Mouse (Mus musculus): Measurements from ENCODE around the gene Rnf5. TPM values are rescaled to one million over a fixed set of nuclear protein-coding genes. Genes with fewer than 3 reads are reported as not detected.

The Rnf5 gene
- polyA plus RNA-seq, 1 experiment from 2014 or later = 301 TPM

DNA sequence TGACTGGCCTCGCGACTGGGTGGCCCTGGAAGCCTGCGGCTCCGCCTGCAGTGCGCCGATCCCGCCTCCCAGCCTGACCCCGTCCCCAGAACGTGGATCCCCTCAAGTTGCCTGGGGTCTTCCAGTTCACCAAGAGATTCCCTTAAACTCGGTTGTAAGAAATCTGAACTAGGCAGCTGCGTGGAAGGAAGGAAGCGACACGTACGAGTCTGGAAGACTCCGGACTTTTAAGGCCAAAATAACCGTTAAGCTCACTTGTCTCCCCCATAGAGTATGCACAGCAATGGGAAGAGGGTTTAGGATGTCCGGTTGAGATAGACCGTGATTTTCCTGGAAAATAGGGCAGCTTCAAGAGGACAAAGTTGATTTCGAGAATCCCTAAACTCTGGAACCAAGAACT is 15.7 kb downstream of the Rnf5 start:
- Histone ChIP-seq H3K4me2 (peak overlapping the region; percentile 82), H3K4me1 (replicated peaks) (peaks cover 58% of the 10 kb centered on the region), H3K27ac (peak overlapping the region; percentile 100), H3K27me3 (no peaks in the 10 kb centered on the region), H3K4me3 (peak overlapping the region; percentile 69), H3K9me3 (no peaks in the 10 kb centered on the region), H3K36me3 (no peaks in the 10 kb centered on the region), H3K9ac (peak overlapping the region; percentile 92)
- WGBS = 4% methylated on average over 19 of the region's 19 CpGs
- no peak for ATAC-seq (ENCODE audit: low FRiP score)

DNA sequence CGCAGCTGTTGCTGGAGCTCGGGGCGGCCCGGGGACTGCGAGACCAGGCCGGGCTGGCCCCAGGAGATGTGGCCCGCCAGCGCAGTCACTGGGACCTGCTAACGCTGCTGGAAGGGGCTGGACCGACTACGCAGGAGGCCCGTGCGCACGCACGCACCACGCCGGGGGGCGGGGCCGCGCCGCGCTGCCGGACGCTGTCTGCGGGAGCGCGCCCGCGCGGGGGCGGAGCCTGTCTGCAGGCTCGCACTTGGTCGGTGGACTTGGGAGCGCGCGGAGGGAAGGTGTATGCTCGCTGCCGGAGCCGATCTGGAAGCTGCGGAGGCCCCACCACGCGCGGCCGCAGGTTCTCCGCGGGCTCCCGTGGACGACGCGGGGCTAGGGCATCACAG is 16.1 kb downstream of the Rnf5 start:
- H3K4me1 ChIP-seq (replicated peaks) = peaks cover 54% of the 10 kb centered on the region
- H3K4me3 ChIP-seq = peak overlapping the region; percentile 69
- H3K27me3 ChIP-seq = no peaks in the 10 kb centered on the region
- peak overlapping the region; percentile 100 for H3K27ac ChIP-seq
- H3K36me3 ChIP-seq = no peaks in the 10 kb centered on the region
- H3K9ac ChIP-seq = peak overlapping the region; percentile 92
- under 1% methylated on average over 49 of the region's 50 CpGs for WGBS
- peak; percentile 79 for ATAC-seq (ENCODE audit: low FRiP score)
- H3K4me2 ChIP-seq = peak overlapping the region; percentile 82
- H3K9me3 ChIP-seq = no peaks in the 10 kb centered on the region

DNA sequence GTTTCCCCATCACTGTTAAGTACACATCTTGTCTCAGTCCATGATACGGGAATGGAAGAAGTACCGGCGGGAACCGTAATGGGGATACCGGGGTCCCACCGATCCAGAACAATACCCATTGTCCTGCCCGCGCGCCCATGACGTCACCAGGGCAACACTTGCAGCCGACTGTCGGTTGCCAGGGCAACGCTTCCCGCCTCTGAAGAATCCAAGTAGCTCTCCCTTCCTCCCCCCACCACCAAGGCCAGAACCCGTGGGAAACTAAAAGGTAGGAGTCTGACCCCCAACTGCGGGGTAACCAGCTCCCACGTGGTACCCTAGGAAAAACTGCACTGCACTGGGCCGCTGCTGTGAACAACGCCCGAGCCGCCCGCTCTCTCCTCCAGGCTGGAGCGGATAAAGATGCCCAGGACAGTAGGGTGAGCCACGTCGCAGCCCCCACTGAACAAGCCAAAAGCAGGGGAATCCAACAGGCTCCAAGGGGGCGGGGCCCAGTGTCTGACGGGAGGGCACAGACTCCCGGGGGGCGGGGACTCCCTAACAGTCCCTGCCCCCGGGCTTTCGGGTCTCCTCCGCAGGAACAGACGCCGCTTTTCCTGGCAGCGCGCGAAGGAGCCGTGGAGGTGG is 16.6 kb downstream of the Rnf5 start:
- peaks cover 51% of the 10 kb centered on the region for H3K4me1 ChIP-seq (replicated peaks)
- H3K9me3 ChIP-seq = no peaks in the 10 kb centered on the region
- H3K27me3 ChIP-seq = no peaks in the 10 kb centered on the region
- 2% methylated on average over 37 of the region's 38 CpGs for WGBS
- H3K4me2 ChIP-seq = peak overlapping the region; percentile 82
- no peaks in the 10 kb centered on the region for H3K36me3 ChIP-seq
- H3K27ac ChIP-seq = peak overlapping the region; percentile 100
- peak; percentile 73 for ATAC-seq (ENCODE audit: low FRiP score)
- H3K9ac ChIP-seq = peak overlapping the region; percentile 92
- peak overlapping the region; percentile 69 for H3K4me3 ChIP-seq

DNA sequence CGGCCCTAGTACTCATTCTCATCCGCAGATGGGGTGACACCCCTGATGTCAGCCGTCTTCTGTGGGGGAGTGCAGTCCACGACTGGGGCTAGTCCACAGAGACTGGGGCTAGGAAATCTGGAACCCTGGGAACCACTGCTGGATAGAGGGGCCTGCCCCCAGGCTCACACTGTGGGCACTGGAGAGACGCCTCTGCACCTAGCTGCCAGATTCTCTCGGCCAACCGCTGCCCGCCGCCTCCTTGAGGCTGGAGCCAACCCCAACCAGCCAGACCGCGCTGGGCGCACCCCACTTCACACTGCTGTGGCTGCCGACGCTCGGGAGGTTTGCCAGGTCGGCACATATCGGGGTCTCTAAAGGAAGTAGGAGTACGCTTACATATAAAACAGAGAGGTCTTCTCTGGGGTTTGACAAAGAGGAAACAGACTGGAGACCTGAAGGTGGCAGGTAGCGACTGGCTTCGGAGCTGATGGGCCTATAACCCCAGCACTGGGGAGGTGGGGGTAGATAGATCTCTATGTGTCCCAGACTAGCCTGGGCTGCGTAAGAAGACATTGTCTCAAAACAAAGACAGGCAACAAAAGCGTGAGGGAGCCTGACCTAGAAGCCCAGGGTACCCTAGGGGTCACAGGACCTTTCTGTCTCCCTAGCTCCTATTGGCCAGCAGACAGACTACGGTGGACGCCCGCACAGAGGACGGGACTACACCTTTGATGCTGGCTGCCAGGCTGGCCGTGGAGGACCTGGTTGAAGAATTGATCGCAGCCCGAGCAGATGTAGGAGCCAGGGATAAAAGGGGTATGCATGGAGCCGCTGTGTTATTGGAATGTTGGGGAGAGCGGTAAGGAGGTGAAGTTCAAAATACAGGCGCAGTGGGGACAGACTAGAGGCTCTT is 17.4 kb downstream of the Rnf5 start:
- 14% methylated on average over 32 of the region's 32 CpGs for WGBS
- peak overlapping the region; percentile 92 for H3K9ac ChIP-seq
- H3K27ac ChIP-seq = peak overlapping the region; percentile 100
- H3K9me3 ChIP-seq = no peaks in the 10 kb centered on the region
- peak overlapping the region; percentile 82 for H3K4me2 ChIP-seq
- peak overlapping the region; percentile 69 for H3K4me3 ChIP-seq
- ATAC-seq (ENCODE audit: low FRiP score) = peak; percentile 2; the same call in 1 of the 2 replicates
- H3K4me1 ChIP-seq (replicated peaks) = peaks cover 45% of the 10 kb centered on the region
- no peaks in the 10 kb centered on the region for H3K27me3 ChIP-seq
- no peaks in the 10 kb centered on the region for H3K36me3 ChIP-seq

DNA sequence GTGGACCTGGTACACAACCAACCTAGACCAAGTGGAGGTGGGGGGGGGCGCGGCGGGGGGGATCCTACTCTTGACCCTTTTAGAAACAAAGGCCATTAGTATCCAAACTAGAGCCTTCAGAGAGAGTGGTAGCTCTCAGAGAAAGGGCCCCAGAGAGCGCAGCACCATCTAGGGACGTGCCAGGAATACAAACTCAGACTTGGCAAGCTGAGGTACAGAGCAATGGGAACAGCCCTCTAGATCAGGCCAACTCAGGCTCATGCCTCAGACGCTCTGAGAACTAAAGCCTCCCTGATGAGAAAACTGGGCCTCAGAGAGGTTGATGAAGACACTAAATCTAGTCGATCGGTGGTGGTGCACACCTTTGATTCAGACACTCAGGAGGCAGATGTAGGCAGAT is 18.4 kb downstream of the Rnf5 start:
- no peaks in the 10 kb centered on the region for H3K27me3 ChIP-seq
- H3K4me2 ChIP-seq = no peak overlapping the region
- no peaks in the 10 kb centered on the region for H3K9me3 ChIP-seq
- H3K4me3 ChIP-seq = no peak overlapping the region
- H3K9ac ChIP-seq = no peak overlapping the region
- WGBS = 88% methylated on average over 8 of the region's 8 CpGs
- ATAC-seq (ENCODE audit: low FRiP score) = no peak
- H3K27ac ChIP-seq = peak overlapping the region; percentile 100
- H3K36me3 ChIP-seq = no peaks in the 10 kb centered on the region
- peaks cover 35% of the 10 kb centered on the region for H3K4me1 ChIP-seq (replicated peaks)

DNA sequence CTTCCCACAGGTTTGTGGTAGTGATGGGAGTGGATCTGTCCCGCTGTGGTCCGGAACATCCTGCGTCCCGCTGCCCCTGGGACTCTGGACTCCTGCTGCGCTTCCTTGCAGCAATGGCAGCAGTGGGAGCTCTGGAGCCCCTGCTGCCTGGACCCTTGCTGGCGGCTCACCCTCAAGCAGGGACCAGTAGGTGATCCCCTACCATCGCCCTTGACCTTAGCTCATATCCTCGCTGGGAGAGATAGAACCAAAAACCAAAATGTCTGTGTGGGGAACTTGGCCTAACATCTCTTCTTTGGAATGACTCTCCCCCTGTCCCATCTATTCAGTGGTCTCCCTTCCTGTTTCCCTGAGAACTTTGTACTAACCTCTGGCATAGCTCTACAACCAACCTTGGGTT is 19.7 kb downstream of the Rnf5 start:
- H3K36me3 ChIP-seq = no peaks in the 10 kb centered on the region
- no peaks in the 10 kb centered on the region for H3K27me3 ChIP-seq
- no peaks in the 10 kb centered on the region for H3K9me3 ChIP-seq
- H3K4me2 ChIP-seq = no peak overlapping the region
- WGBS = 86% methylated on average over 8 of the region's 8 CpGs
- no peak overlapping the region for H3K27ac ChIP-seq
- no peak for ATAC-seq (ENCODE audit: low FRiP score)
- H3K4me1 ChIP-seq (replicated peaks) = peaks cover 23% of the 10 kb centered on the region
- H3K9ac ChIP-seq = no peak overlapping the region
- H3K4me3 ChIP-seq = no peak overlapping the region

DNA sequence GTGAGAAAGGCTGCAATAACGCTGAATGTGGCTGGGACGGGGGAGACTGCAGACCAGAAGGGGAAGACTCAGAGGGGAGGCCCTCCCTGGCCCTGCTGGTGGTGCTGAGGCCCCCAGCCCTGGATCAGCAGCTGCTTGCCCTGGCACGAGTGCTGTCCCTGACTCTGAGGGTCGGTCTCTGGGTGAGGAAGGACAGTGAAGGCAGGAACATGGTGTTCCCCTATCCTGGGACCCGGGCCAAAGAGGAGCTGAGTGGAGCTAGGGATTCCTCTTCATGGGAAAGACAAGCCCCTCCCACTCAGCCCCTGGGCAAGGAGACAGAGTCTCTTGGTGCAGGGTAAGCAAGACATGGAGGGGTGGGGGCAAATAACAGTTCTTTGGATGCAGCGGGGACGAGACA is 20.1 kb downstream of the Rnf5 start:
- Histone ChIP-seq H3K27ac (0 out of 2 replicates have a peak overlapping the region, but pooled peaks have one; percentile 23), H3K4me1 (replicated peaks) (peaks cover 19% of the 10 kb centered on the region), H3K27me3 (no peaks in the 10 kb centered on the region), H3K4me3 (no peak overlapping the region), H3K9me3 (no peaks in the 10 kb centered on the region), H3K4me2 (no peak overlapping the region), H3K36me3 (no peaks in the 10 kb centered on the region), H3K9ac (no peak overlapping the region)
- ATAC-seq (ENCODE audit: low FRiP score) = no peak
- WGBS = 60% methylated on average over 7 of the region's 7 CpGs

DNA sequence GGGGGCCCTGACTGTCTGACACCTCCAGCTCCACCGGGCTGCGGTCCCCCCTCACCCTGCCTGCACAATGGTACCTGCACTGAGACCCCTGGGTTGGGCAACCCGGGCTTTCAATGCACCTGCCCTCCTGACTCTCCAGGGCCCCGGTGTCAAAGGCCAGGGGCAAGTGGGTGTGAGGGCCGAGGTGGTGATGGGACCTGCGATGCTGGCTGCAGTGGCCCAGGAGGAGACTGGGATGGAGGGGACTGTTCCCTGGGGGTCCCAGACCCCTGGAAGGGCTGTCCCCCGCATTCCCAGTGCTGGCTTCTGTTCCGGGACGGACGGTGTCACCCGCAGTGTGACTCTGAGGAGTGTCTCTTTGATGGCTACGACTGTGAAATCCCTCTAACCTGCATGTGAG is 21.0 kb downstream of the Rnf5 start:
- Histone ChIP-seq H3K27ac (no peak overlapping the region), H3K9ac (no peak overlapping the region), H3K4me2 (no peak overlapping the region), H3K27me3 (no peaks in the 10 kb centered on the region), H3K4me1 (replicated peaks) (peaks cover 12% of the 10 kb centered on the region), H3K4me3 (no peak overlapping the region), H3K9me3 (no peaks in the 10 kb centered on the region), H3K36me3 (no peaks in the 10 kb centered on the region)
- ATAC-seq (ENCODE audit: low FRiP score) = no peak
- WGBS = 85% methylated on average over 12 of the region's 12 CpGs

DNA sequence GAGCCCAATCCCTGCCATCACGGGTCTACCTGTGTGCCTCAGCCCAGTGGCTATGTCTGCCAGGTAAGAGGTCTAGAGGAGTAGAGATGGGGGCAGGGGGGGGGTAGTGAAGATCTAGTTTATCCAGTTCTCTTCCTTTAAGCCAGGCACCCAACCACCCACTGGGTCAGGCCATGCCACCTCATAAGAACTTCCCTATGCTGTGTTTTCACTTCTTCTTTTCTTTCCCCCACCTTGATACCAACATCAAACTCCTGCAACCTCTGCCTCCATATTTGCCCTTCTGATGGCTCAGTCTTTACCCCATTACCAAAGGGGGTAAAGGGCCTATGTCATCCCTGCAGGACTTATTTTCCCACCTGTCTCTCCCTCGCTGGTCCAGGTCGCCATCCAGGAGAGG is 25.4 kb downstream of the Rnf5 start:
- H3K4me2 ChIP-seq = no peak overlapping the region
- no peak overlapping the region for H3K27ac ChIP-seq
- ATAC-seq (ENCODE audit: low FRiP score) = no peak
- WGBS = 92% methylated on average over 3 of the region's 3 CpGs
- H3K4me1 ChIP-seq (replicated peaks) = no peaks in the 10 kb centered on the region
- H3K27me3 ChIP-seq = no peaks in the 10 kb centered on the region
- H3K9me3 ChIP-seq = no peaks in the 10 kb centered on the region
- no peak overlapping the region for H3K9ac ChIP-seq
- H3K36me3 ChIP-seq = no peaks in the 10 kb centered on the region
- no peak overlapping the region for H3K4me3 ChIP-seq

DNA sequence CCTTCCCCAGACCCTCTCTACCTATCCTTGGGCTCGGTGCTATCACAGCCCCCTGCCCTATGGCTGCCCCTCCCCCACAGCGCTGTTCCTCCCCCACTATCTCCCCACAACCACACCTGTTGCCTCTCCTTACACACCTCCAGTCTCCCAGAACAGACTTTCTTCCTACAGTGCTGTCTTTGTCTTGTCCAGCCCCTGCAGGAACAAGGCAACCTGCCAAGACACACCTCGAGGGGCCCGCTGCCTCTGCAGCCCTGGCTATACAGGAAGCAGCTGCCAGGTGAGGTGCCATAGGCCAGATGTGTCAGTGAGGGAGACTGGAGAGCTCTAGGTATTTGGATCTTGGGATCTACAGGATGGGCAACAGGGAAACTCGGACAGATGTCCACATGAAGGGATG is 26.9 kb downstream of the Rnf5 start:
- Histone ChIP-seq H3K27me3 (no peaks in the 10 kb centered on the region), H3K36me3 (no peaks in the 10 kb centered on the region), H3K9ac (no peak overlapping the region), H3K4me1 (replicated peaks) (no peaks in the 10 kb centered on the region), H3K27ac (no peak overlapping the region), H3K9me3 (no peaks in the 10 kb centered on the region), H3K4me3 (no peak overlapping the region), H3K4me2 (no peak overlapping the region)
- ATAC-seq (ENCODE audit: low FRiP score) = no peak
- 78% methylated on average over 5 of the region's 5 CpGs for WGBS

DNA sequence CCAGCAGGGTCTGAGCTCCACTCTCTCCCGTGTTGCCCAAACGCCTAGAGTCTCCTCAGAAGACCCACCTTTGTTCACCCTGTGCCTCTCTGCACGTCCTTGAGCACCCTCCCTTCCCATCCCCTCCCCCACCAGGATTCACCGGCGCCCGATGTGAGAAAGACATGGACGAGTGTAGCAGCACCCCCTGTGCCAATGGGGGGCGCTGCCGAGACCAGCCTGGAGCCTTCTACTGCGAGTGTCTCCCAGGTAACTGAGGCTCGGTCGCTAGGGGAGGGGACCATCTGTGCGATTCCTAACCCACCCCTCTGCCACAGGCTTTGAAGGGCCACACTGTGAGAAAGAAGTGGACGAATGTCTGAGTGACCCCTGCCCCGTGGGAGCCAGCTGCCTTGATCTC is 31.1 kb downstream of the Rnf5 start:
- Histone ChIP-seq H3K9ac (no peak overlapping the region), H3K4me1 (replicated peaks) (no peaks in the 10 kb centered on the region; the same call in 1 of the 2 replicates), H3K27ac (no peak overlapping the region), H3K27me3 (peaks cover 4% of the 10 kb centered on the region; the same call in 1 of the 2 replicates), H3K4me3 (no peak overlapping the region), H3K36me3 (no peaks in the 10 kb centered on the region), H3K9me3 (no peaks in the 10 kb centered on the region), H3K4me2 (no peak overlapping the region)
- no peak for ATAC-seq (ENCODE audit: low FRiP score)
- WGBS = 12% methylated on average over 15 of the region's 15 CpGs

DNA sequence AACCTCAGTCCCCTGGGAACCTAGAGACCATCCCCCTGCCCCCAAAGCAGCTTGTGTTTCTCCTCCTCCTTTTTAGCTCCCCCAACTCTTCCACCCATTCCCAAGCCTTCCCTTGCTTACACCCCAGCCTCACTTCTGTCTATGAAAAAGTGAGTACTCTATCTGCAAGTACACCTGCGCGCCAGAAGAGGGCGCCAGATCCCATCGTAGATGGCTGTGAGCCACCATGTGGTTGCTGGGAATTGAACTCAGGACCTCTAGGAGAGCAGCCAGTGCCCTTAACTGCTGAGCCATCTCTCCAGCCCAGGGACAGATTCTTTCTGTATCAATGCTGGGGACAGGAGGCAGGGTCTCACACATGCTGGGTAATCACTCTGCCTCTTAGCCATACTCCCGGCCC is 31.6 kb downstream of the Rnf5 start:
- no peaks in the 10 kb centered on the region; the same call in 1 of the 2 replicates for H3K4me1 ChIP-seq (replicated peaks)
- no peak overlapping the region for H3K27ac ChIP-seq
- no peak overlapping the region for H3K4me2 ChIP-seq
- no peak overlapping the region for H3K9ac ChIP-seq
- no peaks in the 10 kb centered on the region for H3K36me3 ChIP-seq
- ATAC-seq (ENCODE audit: low FRiP score) = no peak
- peaks cover 5% of the 10 kb centered on the region; the same call in 1 of the 2 replicates for H3K27me3 ChIP-seq
- H3K4me3 ChIP-seq = no peak overlapping the region
- 14% methylated on average over 5 of the region's 5 CpGs for WGBS
- H3K9me3 ChIP-seq = no peaks in the 10 kb centered on the region

All from hindbrain, embryonic 13.5 days (tissue).